Mouse (Mus musculus): ENCODE data around the gene Tagap1.
"Not testable (repeated sequence)": the region's sequence is repeated elsewhere in the genome, so short reads cannot be mapped to it uniquely, and the experiment has no call there.

DNA sequence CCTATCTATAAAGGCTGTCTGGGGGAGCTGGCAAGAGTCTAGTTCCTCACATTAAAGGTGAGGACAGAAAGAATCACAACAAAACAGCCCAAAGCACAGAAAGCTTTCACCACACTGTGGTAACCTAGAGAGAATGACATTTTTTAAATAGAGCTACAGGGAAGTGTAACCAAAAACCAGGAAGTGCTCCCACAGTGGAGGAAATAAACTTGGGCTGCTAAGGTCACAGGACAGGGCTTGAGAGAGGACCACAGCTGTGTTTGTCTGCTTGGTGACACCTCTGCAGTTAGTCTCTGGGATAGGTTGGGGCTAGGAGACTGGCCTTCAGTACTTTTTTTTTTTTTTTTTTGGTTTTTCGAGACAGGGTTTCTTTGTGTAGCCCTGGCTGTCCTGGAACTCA is 6.7 kb upstream of the Tagap1 start:
- TF ChIP-seq CTCF (IDR thresholded peaks at IDR 0.05; ENCODE audit: control insufficient read depth, insufficient read depth, insufficient read length); CEBPB (IDR thresholded peaks at IDR 0.05; ENCODE audit: low read depth); USF1 (IDR thresholded peaks at IDR 0.05; ENCODE audit: low read depth): not testable (repeated sequence)

All from C2C12 (cell line).